Mouse (Mus musculus) forebrain, embryonic 12.5 days (tissue): ENCODE results near the gene Stx5a. TPM values are rescaled to one million over a fixed set of nuclear protein-coding genes. Genes with fewer than 3 reads are reported as not detected.

Source experiments
- ATAC-seq: fragments of 200-750 bp; cut with Nextera tagmentation; 2 replicates; pipeline ENCODE4 v1.8.0; 2017; ENCODE audit warnings: moderate TSS enrichment; ENCODE audit not compliant: low FRiP score
- H3K27ac ChIP-seq: fragments of 300-500 bp; sonication (generic); 2 replicates; pipeline ENCODE4 v1.5.1; 2016; ENCODE audit warnings: mild to moderate bottlenecking
- H3K27me3 ChIP-seq: fragments of 300-500 bp; sonication (generic); 2 replicates; pipeline ENCODE4 v1.6.1; 2016; ENCODE audit warnings: mild to moderate bottlenecking
- H3K36me3 ChIP-seq: fragments of 300-500 bp; sonication (generic); replicated peaks from 2 replicates; pipeline ENCODE4 v1.6.1; 2016; ENCODE audit warnings: mild to moderate bottlenecking
- H3K4me1 ChIP-seq: fragments of 300-500 bp; sonication (generic); 2 replicates; pipeline ENCODE4 v1.6.1; 2016
- H3K4me2 ChIP-seq: fragments of 300-500 bp; sonication (generic); 2 replicates; pipeline ENCODE4 v1.6.1; 2016; ENCODE audit warnings: mild to moderate bottlenecking, moderate library complexity
- H3K4me3 ChIP-seq: fragments of 300-500 bp; sonication (generic); replicated peaks from 2 replicates; pipeline ENCODE4 v1.5.1; 2016; ENCODE audit warnings: mild to moderate bottlenecking
- H3K9ac ChIP-seq: fragments of 300-500 bp; sonication (generic); 2 replicates; pipeline ENCODE4 v1.6.1; 2016; ENCODE audit warnings: mild to moderate bottlenecking
- H3K9me3 ChIP-seq: fragments of 300-500 bp; sonication (generic); 2 replicates; pipeline ENCODE4 v1.6.1; 2016
- WGBS: fragments of 180-500 bp; shearing (Covaris S2); methylation state at CpG from one replicate; pipeline ENCODE4 v1.1.7; 2016; 5-methylcytosine and 5-hydroxymethylcytosine counted together
- microRNA-seq: library from miRNA; unstranded; fragments of <30 nt; microRNA quantifications from one replicate; pipeline ENCODE4, GENCODE M21; 2017
- polyA plus RNA-seq: library from polyadenylated mRNA; unstranded; fragments of >200 nt; fragmentation: Nextera tagmentation; extraction: Ambion mirVana; gene quantifications from 2 replicates; pipeline ENCODE4 v1.2.1, GENCODE M21; 2016

Gene Stx5a
- polyA plus RNA-seq, 1 experiment from 2014 or later = 114 TPM

- ATAC-seq = no peak
- Histone ChIP-seq H3K4me3 (no peak overlapping the region), H3K9me3 (no peaks in the 10 kb centered on the region), H3K27me3 (no peaks in the 10 kb centered on the region), H3K36me3 (peaks cover 37% of the 10 kb centered on the region), H3K9ac (no peak overlapping the region), H3K4me2 (no peak overlapping the region), H3K27ac (no peak overlapping the region), H3K4me1 (peaks cover 17% of the 10 kb centered on the region)
- 85% methylated on average over 7 of the region's 7 CpGs for WGBS
Measured at GRCm38 (mm10) chr19:8790171-8790570, 49.0 kb downstream of the Stx5a start.

DNA sequence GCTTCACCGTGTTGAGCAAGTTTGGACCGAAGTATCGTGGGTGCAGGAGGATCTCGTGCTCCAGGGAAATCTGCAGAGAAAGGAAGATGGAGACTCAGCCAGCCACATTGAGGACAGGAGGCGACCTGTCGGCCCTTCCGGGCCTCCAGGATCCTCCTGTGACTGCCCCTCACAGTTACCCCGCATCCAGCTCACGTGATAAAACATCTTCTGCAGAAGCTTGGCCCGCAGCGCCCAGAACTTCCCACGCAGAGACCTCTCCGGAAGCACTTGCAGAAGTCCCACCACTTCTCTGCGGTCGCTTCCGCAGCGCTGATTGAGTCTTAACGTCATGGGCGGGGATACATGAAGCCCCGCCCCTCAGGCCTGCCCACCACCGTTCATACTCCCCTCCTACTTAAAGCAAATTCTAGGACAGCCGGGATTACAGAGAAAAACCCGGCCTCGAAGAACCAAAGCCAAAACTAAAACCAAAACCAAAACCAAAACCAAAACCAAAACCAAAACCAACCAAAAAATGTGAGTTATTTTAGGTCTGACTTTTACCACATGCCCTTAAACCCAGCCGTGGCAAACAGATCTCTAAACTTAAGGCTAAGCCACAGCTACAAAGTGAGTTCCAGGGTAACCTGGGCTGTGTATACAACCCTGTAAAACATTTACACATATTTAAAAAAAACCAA is 57.2 kb downstream of the Stx5a start, which contains the start of gene Polr2g:
Polr2g (minus strand) TSS at position 314 of the 683 bp plus-strand sequence.
- Histone ChIP-seq H3K4me1 (peaks cover 23% of the 10 kb centered on the region), H3K9ac (peak within 1 kb of the TSS; percentile 84), H3K36me3 (peaks cover 24% of the 10 kb centered on the region), H3K4me2 (peak within 1 kb of the TSS; percentile 82), H3K4me3 (peak within 1 kb of the TSS; percentile 79), H3K27ac (peak within 1 kb of the TSS; percentile 69; the same call in 1 of the 2 replicates), H3K9me3 (no peaks in the 10 kb centered on the region), H3K27me3 (no peaks in the 10 kb centered on the region)
- WGBS = 1% methylated on average over 25 of the region's 25 CpGs
- ATAC-seq = peak; percentile 76

GRCm38 (mm10) chr19:8798947-8799315 is 57.7 kb downstream of the Stx5a start:
- peaks cover 21% of the 10 kb centered on the region for H3K36me3 ChIP-seq
- no peak overlapping the region for H3K4me3 ChIP-seq
- no peak for ATAC-seq
- H3K9ac ChIP-seq = no peak overlapping the region
- H3K9me3 ChIP-seq = no peaks in the 10 kb centered on the region
- peaks cover 28% of the 10 kb centered on the region for H3K4me1 ChIP-seq
- no peak overlapping the region for H3K27ac ChIP-seq
- H3K27me3 ChIP-seq = no peaks in the 10 kb centered on the region
- H3K4me2 ChIP-seq = peak overlapping the region; percentile 82

GRCm38 (mm10) chr19:8802130-8802821 is 61.1 kb downstream of the Stx5a start, which contains the start of gene Zbtb3:
Gene Zbtb3, plus strand, starts transcription at chr19:8802555.
- Histone ChIP-seq H3K9me3 (no peaks in the 10 kb centered on the region), H3K4me1 (peaks cover 25% of the 10 kb centered on the region), H3K9ac (peak within 1 kb of the TSS; percentile 58), H3K27me3 (no peaks in the 10 kb centered on the region), H3K36me3 (peaks cover 33% of the 10 kb centered on the region), H3K4me3 (peak within 1 kb of the TSS; percentile 61), H3K4me2 (peak within 1 kb of the TSS; percentile 65), H3K27ac (peak within 1 kb of the TSS; percentile 90)
- WGBS = under 1% methylated on average over 30 of the region's 30 CpGs
- ATAC-seq = peak; percentile 98

DNA sequence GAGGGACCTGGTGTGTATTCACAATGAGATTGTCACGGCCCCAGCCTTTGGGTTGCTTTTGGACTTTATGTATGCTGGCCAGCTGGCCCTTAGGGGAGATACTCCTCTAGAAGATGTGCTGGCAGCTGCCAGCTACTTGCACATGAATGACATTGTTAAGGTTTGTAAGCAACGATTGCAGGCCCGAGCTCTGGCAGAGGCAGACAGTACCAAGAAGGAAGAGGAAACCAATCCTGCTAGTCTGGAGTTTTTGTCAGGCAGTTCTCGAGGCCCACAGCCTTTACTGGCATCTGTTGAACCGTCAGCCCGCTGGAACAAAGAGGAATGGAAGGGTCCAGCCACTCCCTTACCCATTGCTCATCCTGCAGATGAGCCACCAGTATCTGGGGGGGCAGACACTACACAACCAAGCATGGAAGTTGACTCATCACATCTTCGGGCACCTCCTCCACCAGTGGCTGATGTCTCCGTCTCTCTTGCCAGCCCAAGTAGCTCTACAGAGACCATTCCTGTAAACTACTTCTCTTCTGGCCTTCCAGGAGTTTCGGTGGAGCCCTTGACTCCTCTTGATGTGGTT is 62.1 kb downstream of the Stx5a start:
- Histone ChIP-seq H3K9me3 (no peaks in the 10 kb centered on the region), H3K4me1 (peaks cover 19% of the 10 kb centered on the region), H3K4me3 (no peak overlapping the region), H3K9ac (0 out of 2 replicates have a peak overlapping the region, but pooled peaks have one; percentile 7), H3K27ac (no peak overlapping the region), H3K27me3 (no peaks in the 10 kb centered on the region), H3K4me2 (peak overlapping the region; percentile 65), H3K36me3 (peaks cover 43% of the 10 kb centered on the region)
- 92% methylated on average over 9 of the region's 9 CpGs for WGBS
- no peak for ATAC-seq

DNA sequence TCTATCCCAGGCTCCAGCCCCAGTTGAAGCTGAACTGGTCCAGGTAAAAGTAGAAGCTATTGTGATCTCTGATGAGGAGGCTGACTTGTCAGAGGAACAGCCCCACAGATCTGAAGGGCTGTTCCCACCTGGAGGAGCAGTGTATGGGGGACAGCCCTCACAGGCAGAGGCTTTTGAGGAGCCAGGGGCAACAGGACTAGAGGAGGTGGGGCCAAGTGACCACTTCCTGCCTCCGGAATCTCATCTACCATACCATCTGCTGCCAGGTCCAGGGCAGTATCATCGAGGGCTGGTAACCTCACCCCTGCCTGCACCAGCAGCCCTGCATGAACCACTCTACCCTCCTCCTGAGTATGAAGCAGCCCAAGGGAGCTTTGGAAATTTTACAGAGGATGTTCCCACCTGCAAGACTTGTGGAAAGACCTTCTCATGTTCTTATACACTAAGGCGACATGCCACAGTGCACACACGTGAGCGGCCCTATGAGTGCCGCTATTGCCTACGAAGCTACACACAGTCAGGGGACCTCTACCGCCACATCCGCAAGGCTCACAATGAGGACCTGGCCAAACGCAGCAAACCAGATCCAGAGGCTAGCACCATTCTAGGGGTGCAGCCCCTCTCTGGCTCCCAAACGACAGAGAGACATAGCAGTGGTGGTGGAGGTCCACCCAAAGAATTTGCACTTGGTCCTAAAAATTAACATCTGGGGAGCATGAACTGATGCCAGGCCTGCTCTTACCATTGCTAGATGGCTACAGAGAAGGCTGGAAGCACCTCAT is 62.9 kb downstream of the Stx5a start:
- ATAC-seq = no peak
- Histone ChIP-seq H3K4me3 (no peak overlapping the region), H3K27ac (no peak overlapping the region), H3K4me2 (no peak overlapping the region), H3K27me3 (no peaks in the 10 kb centered on the region), H3K9me3 (no peaks in the 10 kb centered on the region), H3K36me3 (peaks cover 48% of the 10 kb centered on the region), H3K4me1 (peaks cover 19% of the 10 kb centered on the region), H3K9ac (0 out of 2 replicates have a peak overlapping the region, but pooled peaks have one; percentile 7)
- WGBS = 91% methylated on average over 11 of the region's 11 CpGs

Small RNAs within 50 kb of the gene (microRNA-seq; reads per million reads assigned to microRNA genes)
- not detected for gene Mir6992

Other genes starting within 250 kb of the Stx5a start
- gene Slc22a8, start 150.2 kb upstream of the Stx5a start, polyA plus RNA-seq = 0.28 and 0.40 TPM in 2 replicates
- 0.70 and 0.87 TPM in 2 replicates for gene Slc22a6, start 123.4 kb upstream of the Stx5a start, polyA plus RNA-seq
- 0.10 and 0.27 TPM in 2 replicates for gene Chrm1, start 77.6 kb upstream of the Stx5a start, polyA plus RNA-seq
- gene Slc3a2, start 18.0 kb upstream of the Stx5a start, polyA plus RNA-seq = 140 and 143 TPM in 2 replicates
- gene Wdr74, start 5.6 kb upstream of the Stx5a start, polyA plus RNA-seq = 83.7 and 85.9 TPM in 2 replicates
- 2.8 and 3.7 TPM in 2 replicates for gene 1700092M07Rik, start 695 bp upstream of the Stx5a start, polyA plus RNA-seq
- gene Nxf1, start 15.7 kb downstream of the Stx5a start, polyA plus RNA-seq = 206 and 225 TPM in 2 replicates
- gene Tmem223, start 29.6 kb downstream of the Stx5a start, polyA plus RNA-seq = 203 and 210 TPM in 2 replicates
- gene Tmem179b, start 33.1 kb downstream of the Stx5a start, polyA plus RNA-seq = 34.4 and 36.9 TPM in 2 replicates
- gene Taf6l, start 45.0 kb downstream of the Stx5a start, polyA plus RNA-seq = 35.9 and 41.5 TPM in 2 replicates
- gene Polr2g, start 57.2 kb downstream of the Stx5a start, polyA plus RNA-seq = 158 and 161 TPM in 2 replicates
- 6.6 and 7.9 TPM in 2 replicates for gene Zbtb3, start 61.1 kb downstream of the Stx5a start, polyA plus RNA-seq
- 78.7 and 83.9 TPM in 2 replicates for gene Ttc9c, start 77.9 kb downstream of the Stx5a start, polyA plus RNA-seq
- 7.2 and 7.8 TPM in 2 replicates for gene Hnrnpul2, start 78.6 kb downstream of the Stx5a start, polyA plus RNA-seq
- gene AC129217.1, start 88.4 kb downstream of the Stx5a start, polyA plus RNA-seq = not detected in 2 replicates
- gene Bscl2, start 96.1 kb downstream of the Stx5a start, polyA plus RNA-seq = 57.5 and 62.9 TPM in 2 replicates
- 131 and 139 TPM in 2 replicates for gene Gng3, start 97.8 kb downstream of the Stx5a start, polyA plus RNA-seq
- gene Lrrn4cl, start 109.4 kb downstream of the Stx5a start, polyA plus RNA-seq = 0.26 and 0.60 TPM in 2 replicates
- gene Ubxn1, start 130.1 kb downstream of the Stx5a start, polyA plus RNA-seq = 178 and 182 TPM in 2 replicates
- gene Uqcc3, start 139.5 kb downstream of the Stx5a start, polyA plus RNA-seq = 55.2 and 57.3 TPM in 2 replicates
- gene Lbhd1, start 142.3 kb downstream of the Stx5a start, polyA plus RNA-seq = 104 and 119 TPM in 2 replicates
- gene Gm49403, start 142.5 kb downstream of the Stx5a start, polyA plus RNA-seq = not detected in 2 replicates
- 91.0 and 104 TPM in 2 replicates for gene 1810009A15Rik, start 147.4 kb downstream of the Stx5a start, polyA plus RNA-seq
- gene Gm49416, start 147.5 kb downstream of the Stx5a start, polyA plus RNA-seq = not detected in 2 replicates
- 48.1 and 52.6 TPM in 2 replicates for gene Ints5, start 151.6 kb downstream of the Stx5a start, polyA plus RNA-seq
- 106 and 113 TPM in 2 replicates for gene Ganab, start 156.7 kb downstream of the Stx5a start, polyA plus RNA-seq
- gene B3gat3, start 179.0 kb downstream of the Stx5a start, polyA plus RNA-seq = 64.4 and 64.8 TPM in 2 replicates
- 1.3 and 2.5 TPM in 2 replicates for gene Rom1, start 187.9 kb downstream of the Stx5a start, polyA plus RNA-seq
- gene Eml3, start 188.1 kb downstream of the Stx5a start, polyA plus RNA-seq = 13.2 and 13.8 TPM in 2 replicates
- 193 and 206 TPM in 2 replicates for gene Mta2, start 200.5 kb downstream of the Stx5a start, polyA plus RNA-seq
- gene Tut1, start 212.4 kb downstream of the Stx5a start, polyA plus RNA-seq = 36.9 and 37.0 TPM in 2 replicates
- gene Eef1g, start 225.6 kb downstream of the Stx5a start, polyA plus RNA-seq = 365 and 373 TPM in 2 replicates
- 6.4 and 8.5 TPM in 2 replicates for gene Ahnak, start 247.9 kb downstream of the Stx5a start, polyA plus RNA-seq